Mouse (Mus musculus): Measurements from ENCODE around the gene Wdr89. TPM values are rescaled to one million over a fixed set of nuclear protein-coding genes. Genes with fewer than 3 reads are reported as not detected.
"Not testable (repeated sequence)": the region's sequence is repeated elsewhere in the genome, so short reads cannot be mapped to it uniquely, and the experiment has no call there.

Wdr89 gene
- total RNA-seq (2014; fragmentation: Nextera tagmentation) (12.5 and 12.8 TPM in 2 replicates), total RNA-seq (2017) (15.8 and 21.7 TPM in 2 replicates)

- peak; percentile 94 for ATAC-seq (replicated peaks; ENCODE audit: low FRiP score, low TSS enrichment, poor library complexity, severe bottlenecking)
Measured at GRCm38 (mm10) chr12:75669258-75670106, at the start of gene Wdr89. Gene Wdr89 (minus strand): TSS chr12:75669537.

DNA sequence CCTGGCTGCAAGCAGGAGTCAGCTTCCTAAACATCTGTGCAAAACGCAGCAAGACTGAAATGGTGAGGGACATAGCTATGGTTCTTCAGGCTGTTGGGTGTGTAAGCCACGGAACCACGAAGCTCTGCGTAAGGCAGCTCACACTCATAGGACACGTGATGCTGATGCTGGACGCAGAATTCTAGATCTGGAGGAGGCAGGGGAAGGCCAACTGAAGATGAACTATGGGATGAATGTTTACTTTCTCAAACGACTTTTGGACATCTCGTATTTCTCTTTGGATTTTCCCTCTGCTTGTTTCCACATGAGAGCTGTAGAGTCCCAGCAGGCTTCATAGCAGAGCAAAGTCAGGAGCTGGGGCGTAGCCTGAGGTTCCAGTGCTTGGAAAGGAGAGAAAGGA is 44.3 kb upstream of the Wdr89 start:
- no peak for ATAC-seq (replicated peaks; ENCODE audit: low FRiP score, low TSS enrichment, poor library complexity, severe bottlenecking)

DNA sequence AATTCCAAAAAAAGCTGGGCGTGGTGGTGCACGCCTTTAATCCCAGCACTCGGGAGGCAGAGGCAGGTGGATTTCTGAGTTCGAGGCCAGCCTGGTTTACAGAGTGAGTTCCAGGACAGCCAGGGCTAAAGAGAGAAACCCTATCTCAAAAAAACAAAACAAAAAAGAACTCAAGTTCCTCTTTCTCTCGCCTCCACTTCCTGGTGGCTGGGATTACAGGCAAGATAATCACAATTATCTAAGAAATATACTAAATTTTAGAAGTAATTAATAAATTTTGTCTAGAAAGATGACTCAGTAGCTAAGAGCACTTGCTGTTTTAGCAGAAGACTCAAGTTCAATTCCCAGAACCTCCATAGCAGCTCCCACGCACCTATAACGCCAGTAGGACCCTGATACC is 43.6 kb upstream of the Wdr89 start:
- not testable (repeated sequence) for ATAC-seq (replicated peaks; ENCODE audit: low FRiP score, low TSS enrichment, poor library complexity, severe bottlenecking)

GRCm38 (mm10) chr12:75710596-75711376 is 41.4 kb upstream of the Wdr89 start:
- no peak; the same call in 1 of the 2 replicates for ATAC-seq (replicated peaks; ENCODE audit: low FRiP score, low TSS enrichment, poor library complexity, severe bottlenecking)

GRCm38 (mm10) chr12:75709506-75709905 is 40.2 kb upstream of the Wdr89 start:
- peak; percentile 78 for ATAC-seq (replicated peaks; ENCODE audit: low FRiP score, low TSS enrichment, poor library complexity, severe bottlenecking)

GRCm38 (mm10) chr12:75706670-75707069 is 37.3 kb upstream of the Wdr89 start:
- no peak for ATAC-seq (replicated peaks; ENCODE audit: low FRiP score, low TSS enrichment, poor library complexity, severe bottlenecking)

DNA sequence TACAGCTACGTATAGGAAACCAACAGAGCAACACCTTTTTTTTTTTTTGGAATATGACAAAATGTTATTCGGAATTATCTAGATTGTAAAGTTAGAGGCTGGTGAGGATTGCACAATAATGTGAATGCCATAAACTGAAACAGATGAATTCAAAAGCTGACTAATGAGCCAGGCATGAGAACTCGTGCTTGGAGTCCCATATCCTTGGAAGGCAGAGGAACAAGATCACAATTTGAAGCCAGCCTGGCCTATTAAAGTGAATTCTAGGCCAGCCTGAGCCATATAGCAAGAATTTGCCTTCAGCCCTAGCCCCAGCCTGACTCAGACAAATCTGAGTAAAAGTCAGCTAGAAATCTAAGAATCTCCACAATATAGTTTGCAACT is 33.4 kb upstream of the Wdr89 start:
- ATAC-seq (replicated peaks; ENCODE audit: low FRiP score, low TSS enrichment, poor library complexity, severe bottlenecking): no peak

- no peak for ATAC-seq (replicated peaks; ENCODE audit: low FRiP score, low TSS enrichment, poor library complexity, severe bottlenecking)
Measured at GRCm38 (mm10) chr12:75702084-75702738, 32.9 kb upstream of the Wdr89 start.

DNA sequence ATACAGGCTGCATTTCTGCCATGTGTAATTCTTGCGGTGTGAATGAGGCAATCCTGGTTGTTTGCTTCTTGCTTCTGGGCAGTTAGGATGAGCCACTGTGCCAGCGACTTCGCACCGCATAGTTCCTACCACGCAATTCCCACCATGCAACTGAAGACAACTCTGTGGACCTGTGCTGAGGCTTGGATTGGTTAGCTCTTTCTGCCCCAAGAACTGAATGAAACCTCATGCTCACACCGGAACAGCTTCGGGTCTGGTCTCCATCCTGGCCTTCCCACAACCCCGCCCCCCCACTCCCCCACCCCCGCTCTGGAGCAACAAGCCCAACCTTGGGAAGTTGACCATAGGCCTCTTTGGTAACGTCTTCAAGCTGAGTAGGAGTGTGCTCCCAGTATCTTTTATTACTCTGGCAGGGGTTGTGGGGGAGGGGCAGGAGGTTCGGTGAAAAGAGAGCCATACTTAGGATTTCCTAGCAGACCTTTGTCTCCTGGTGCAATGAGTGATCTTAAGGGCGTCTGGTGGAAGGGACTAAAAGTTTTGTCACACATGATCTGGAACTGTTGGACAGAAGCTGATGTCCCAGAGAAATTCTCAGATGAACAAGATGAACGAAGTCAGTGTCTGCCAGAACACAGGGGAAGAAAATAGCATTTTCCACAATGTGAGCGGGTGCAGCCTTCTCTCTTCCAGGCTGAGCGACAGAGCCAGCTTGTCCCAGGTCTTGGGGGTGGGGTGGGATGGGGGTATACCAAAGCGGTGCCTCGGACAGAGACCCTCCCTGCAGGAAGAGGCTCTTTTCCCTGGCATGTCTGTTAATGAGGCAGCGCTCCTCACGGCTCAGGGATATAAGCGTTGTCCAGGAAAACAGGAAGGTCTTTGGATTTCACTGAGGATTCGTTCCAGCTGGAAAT is 32.1 kb upstream of the Wdr89 start:
- ATAC-seq (replicated peaks; ENCODE audit: low FRiP score, low TSS enrichment, poor library complexity, severe bottlenecking): no peak

DNA sequence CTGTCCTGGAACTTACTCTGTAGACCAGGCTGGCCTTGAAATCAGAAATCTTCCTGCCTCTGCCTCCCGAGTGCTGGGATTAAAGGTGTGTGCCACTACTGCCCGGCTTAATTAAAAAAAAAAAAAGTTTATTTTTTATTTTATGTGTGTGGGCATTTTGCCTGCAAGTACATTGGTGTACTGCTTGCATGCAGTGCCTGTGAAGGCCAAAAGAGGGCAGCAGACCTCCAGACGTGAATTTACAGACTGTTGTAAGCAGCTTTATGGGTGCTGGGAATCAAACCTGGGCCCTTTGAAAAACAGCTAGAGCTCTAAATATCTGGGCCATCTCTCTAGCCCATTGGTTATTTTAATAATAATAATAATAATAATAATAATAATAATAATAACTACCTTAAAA is 29.4 kb upstream of the Wdr89 start:
- no peak for ATAC-seq (replicated peaks; ENCODE audit: low FRiP score, low TSS enrichment, poor library complexity, severe bottlenecking)

DNA sequence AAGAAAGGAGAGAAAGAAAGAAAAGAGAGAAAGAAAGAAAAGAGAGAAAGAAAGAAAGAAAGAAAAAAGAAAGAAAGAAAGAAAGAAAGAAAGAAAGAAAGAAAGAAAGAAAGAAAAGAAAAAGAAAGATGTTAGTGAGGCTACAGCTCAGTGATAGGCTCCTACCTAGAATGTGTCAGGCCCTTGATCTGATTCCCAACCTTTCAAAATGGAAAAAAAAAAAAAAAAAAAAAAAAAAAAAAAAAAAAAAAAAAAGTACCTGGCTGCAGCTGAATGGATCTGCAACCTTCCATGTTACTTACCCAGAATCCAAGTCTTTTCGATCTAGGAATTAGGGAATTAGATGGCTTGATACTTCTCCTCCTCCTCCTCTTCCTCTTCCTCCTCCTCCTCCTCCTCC is 26.5 kb upstream of the Wdr89 start:
- ATAC-seq (replicated peaks; ENCODE audit: low FRiP score, low TSS enrichment, poor library complexity, severe bottlenecking): not testable (repeated sequence)

DNA sequence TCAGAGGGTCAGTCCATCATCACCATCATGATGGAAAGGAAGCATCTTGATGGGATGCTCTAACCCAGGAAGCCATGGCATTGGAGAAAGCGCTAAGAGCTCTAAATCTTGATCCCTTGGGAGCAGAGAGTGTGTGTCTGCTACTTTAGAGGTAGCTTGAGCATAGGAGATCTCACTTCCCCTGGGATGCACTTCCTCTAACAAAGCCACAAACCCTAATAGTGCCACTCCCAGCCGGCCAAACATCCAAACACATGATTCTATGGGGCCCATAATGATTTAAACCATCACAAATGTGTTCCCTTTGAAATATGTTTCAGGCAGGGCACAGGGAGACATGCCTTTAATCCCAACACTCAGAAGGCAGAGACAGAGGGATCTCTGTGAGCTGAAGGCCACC is 19.7 kb upstream of the Wdr89 start:
- no peak for ATAC-seq (replicated peaks; ENCODE audit: low FRiP score, low TSS enrichment, poor library complexity, severe bottlenecking)

- no peak for ATAC-seq (replicated peaks; ENCODE audit: low FRiP score, low TSS enrichment, poor library complexity, severe bottlenecking)
Measured at GRCm38 (mm10) chr12:75687314-75687713, 18.0 kb upstream of the Wdr89 start.

- ATAC-seq (replicated peaks; ENCODE audit: low FRiP score, low TSS enrichment, poor library complexity, severe bottlenecking): not testable (repeated sequence)
Measured at GRCm38 (mm10) chr12:75684026-75684425, 14.7 kb upstream of the Wdr89 start.

DNA sequence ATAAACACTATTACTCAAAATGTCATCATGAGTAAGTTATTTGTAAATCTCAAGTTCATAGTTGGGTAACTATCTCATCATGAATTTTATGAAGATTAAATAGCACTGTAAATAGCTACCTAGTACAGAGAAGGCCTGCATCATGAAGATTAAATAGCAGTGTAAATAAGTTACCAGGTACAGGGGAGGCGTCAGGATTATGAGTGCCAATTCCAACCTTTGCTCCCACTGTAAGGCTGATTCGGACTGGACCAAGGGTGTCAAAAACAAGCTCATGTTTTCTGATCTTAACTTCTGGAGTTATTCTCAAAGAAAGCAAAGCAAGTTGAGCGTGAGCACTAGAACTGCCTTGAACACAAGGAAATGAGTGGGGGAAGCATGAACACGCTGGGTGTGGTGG is 14.3 kb upstream of the Wdr89 start:
- ATAC-seq (replicated peaks; ENCODE audit: low FRiP score, low TSS enrichment, poor library complexity, severe bottlenecking): no peak

DNA sequence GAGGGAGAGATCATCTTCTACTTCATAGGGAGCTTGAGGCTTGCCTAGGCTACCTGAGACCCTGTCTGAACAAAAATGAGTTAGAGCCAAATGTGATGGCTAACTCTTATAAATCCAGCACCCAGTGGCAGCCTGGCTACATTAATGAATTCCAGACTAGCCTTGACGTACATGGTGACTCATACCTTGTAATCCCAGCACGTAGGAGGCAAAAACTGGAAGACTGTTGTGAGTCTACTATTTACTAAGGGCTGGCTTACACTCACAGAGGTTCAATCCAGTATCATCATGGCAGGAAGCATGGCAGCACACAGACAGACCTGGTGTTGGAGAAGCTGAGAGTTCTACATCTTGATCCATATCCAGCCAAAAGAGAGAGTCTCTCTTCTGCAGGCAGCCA is 13.5 kb upstream of the Wdr89 start:
- no peak for ATAC-seq (replicated peaks; ENCODE audit: low FRiP score, low TSS enrichment, poor library complexity, severe bottlenecking)

- no peak for ATAC-seq (replicated peaks; ENCODE audit: low FRiP score, low TSS enrichment, poor library complexity, severe bottlenecking)
Measured at GRCm38 (mm10) chr12:75681101-75681500, 11.8 kb upstream of the Wdr89 start.

GRCm38 (mm10) chr12:75678393-75678792 is 9.1 kb upstream of the Wdr89 start:
- no peak for ATAC-seq (replicated peaks; ENCODE audit: low FRiP score, low TSS enrichment, poor library complexity, severe bottlenecking)

- no peak for ATAC-seq (replicated peaks; ENCODE audit: low FRiP score, low TSS enrichment, poor library complexity, severe bottlenecking)
Measured at GRCm38 (mm10) chr12:75672630-75673029, 3.3 kb upstream of the Wdr89 start.
